Comparison of ENCODE assay signal across 25 mouse cellular contexts in genomic region chr3:108634761-108635160, GRCm38 (mm10). TPM values are rescaled to one million over a fixed set of nuclear protein-coding genes. Genes with fewer than 3 reads are reported as not detected.
DNase-seq lines count a peak whose midpoint lies in the region; ATAC-seq and TF ChIP-seq lines count a peak whose summit lies in the region.
"Had no signal": no experiment of that assay in that cellular context is flagged by ENCODE, and none has a peak within 500 bp of the region (broad histone marks: within the 10 kb centered on the region; RNA-seq: fewer than 3 reads in every experiment).

No protein-coding gene starts in this region.

- no peak overlapping the region for H3K4me3 ChIP-seq in lung, adult 2 months (replicated peaks; ENCODE audit: extremely low read depth, low read depth, low read length)
- H3K4me3 ChIP-seq: forebrain, embryonic 10.5 days; forebrain, embryonic 13.5 days; heart, embryonic 12.5 days; heart, embryonic 15.5 days; hindbrain, embryonic 10.5 days; hindbrain, embryonic 13.5 days had no signal

- DNase-seq in cerebellum, adult 11-12 months = peak; percentile 13
- DNase-seq in cerebellum, adult 9-10 months = peak; percentile 12
- DNase-seq in cerebellum, adult 11 months = no peak
- DNase-seq in testis, postnatal 10 days (ENCODE audit: low spot score) = peak; percentile 46
- no peak for DNase-seq in testis, postnatal 14 days (ENCODE audit: low spot score)
- no peak for DNase-seq in lung, adult 2 months
- DNase-seq: adrenal gland, adult 8-10 months; adrenal gland, postnatal 25 days; gastrocnemius, postnatal 14 days; heart, adult 18-20 months; heart, postnatal 10 days; heart, postnatal 36 days; kidney, adult 18-20 months had no signal

- ATAC-seq in cerebellum, adult (ENCODE audit: insufficient number of reproducible peaks, low FRiP score, low TSS enrichment) = no peak
- ATAC-seq: activated CD4-positive, CD25-positive, alpha-beta regulatory T cell, adult 4 months; forebrain, embryonic 13.5 days; forebrain, embryonic 16.5 days; hindbrain, postnatal 0 days; inflammation-experienced regulatory T-cells, adult 6 months; intestine, embryonic 16.5 days had no signal

- H3K4me1 ChIP-seq in lung, adult 2 months (ENCODE audit: control insufficient read depth, insufficient read depth, low read length) = no peaks in the 10 kb centered on the region
- H3K4me1 ChIP-seq: forebrain, embryonic 10.5 days; forebrain, embryonic 13.5 days; heart, embryonic 12.5 days; heart, embryonic 15.5 days; hindbrain, embryonic 10.5 days; hindbrain, embryonic 13.5 days had no signal

- TF ChIP-seq POLR2A in lung, adult 2 months (IDR thresholded peaks at IDR 0.05; ENCODE audit: borderline replicate concordance, extremely low read depth, low read depth, low read length) = no peak

- TF ChIP-seq CTCF in lung, adult 2 months (IDR thresholded peaks at IDR 0.05; ENCODE audit: insufficient read depth, low read length) = no peak

- WGBS in lung, adult 2 months = 82% methylated on average over 5 of the region's 5 CpGs

RNA-seq across cellular contexts. Expression of gene Clcc1, which starts 19.0 kb away (rescaled TPM):
- polyA plus RNA-seq in lung, adult 2 months (2012; rRNA removed) = 35.2 and 50.0 TPM in 2 replicates

RNA-seq across cellular contexts. Expression of gene Wdr47, which starts 43.7 kb away (rescaled TPM):
- 5.7 and 8.3 TPM in 2 replicates for polyA plus RNA-seq in lung, adult 2 months (2012; rRNA removed)

Comparison
In these comparisons a context has a peak if more than half of its experiments do, and no peak if none do; other contexts are left out.
1. DNase-seq: peak in cerebellum, adult 11-12 months (single experiment), cerebellum, adult 9-10 months (single experiment) and testis, postnatal 10 days (single experiment); none in cerebellum, adult 11 months (single experiment), testis, postnatal 14 days (single experiment) and lung, adult 2 months (single experiment).